Mouse (Mus musculus) brain, embryonic 14.5 days (tissue): Measurements from ENCODE around the gene Cryba4.

Experiments used
- CTCF ChIP-seq: fragments of 200-500 bp; IDR thresholded peaks from 2 replicates; pipeline ENCODE4 v1.5.1; 2012; ENCODE audit warnings: inconsistent platforms, mild to moderate bottlenecking, moderate library complexity, borderline replicate concordance; ENCODE audit not compliant: insufficient read depth, insufficient read length; ENCODE audit errors: extremely low read depth
- POLR2A ChIP-seq: fragments of 200-500 bp; IDR thresholded peaks from 2 replicates; pipeline ENCODE4 v1.6.1; 2012; ENCODE audit warnings: mild to moderate bottlenecking, inconsistent platforms, borderline replicate concordance; ENCODE audit not compliant: poor library complexity, insufficient read depth, insufficient read length, severe bottlenecking; ENCODE audit errors: extremely low read depth

GRCm38 (mm10) chr5:112276907-112277348 lies 24.6 kb upstream of the Cryba4 start:
- TF ChIP-seq CTCF: 0 out of 2 replicates have a peak, but pooled peaks have one; percentile 0
- TF ChIP-seq POLR2A: no peak
